ENCODE assay signal across 8 mouse cellular contexts in the genomic region with DNA sequence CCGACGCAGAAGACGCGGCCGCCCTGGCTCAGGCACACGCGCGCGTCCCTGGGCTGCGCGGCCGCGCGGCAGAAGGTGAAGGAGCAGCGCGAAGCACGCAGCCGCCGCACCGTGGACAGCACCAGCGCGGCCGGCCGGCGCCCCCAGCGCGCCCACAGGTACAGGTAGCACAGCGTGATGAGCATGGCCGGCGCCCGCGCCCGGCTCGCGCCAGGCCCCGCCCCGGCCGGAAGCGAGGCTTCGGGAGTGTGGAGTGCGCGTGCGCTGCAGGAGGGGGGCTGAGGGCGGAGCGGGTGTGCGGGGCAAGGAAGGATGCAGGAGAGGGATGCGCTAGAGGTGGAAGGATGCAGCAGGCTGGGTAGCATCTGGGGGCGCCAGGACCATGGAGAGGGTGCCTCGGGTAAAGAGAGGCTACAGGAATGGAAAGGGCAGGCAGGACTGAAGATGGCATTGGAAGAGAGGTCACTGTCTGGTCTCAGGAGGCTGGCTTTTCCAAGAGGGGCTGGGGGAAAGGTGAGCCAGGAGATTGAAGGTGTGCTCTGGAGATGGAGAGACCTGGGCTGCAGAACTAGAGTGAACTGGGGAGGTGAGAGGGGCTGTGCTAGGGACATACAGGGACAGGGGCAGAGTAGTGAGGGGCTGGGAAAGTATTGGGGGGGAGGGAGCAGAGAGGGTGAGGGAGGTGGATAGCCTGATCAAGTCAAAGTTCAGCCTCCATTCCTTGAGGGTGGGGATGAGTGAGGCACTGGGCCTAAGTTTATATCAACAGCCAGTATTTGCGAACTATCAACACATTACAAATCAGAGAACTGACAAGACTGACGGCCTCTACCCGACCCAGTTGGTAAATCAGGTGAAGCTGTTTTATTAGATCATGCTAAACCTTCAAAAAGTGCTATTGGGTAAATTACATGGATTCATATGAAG. TPM values are rescaled to one million over a fixed set of nuclear protein-coding genes. Genes with fewer than 3 reads are reported as not detected.
DNase-seq lines count a peak whose midpoint lies in the region; ATAC-seq lines count a peak whose summit lies in the region.

No protein-coding gene starts in this region.

- intact Hi-C loops in left cerebral cortex, postnatal 25 days (cut with DNase I): no loop called here

- H3K4me2 ChIP-seq in intestine, embryonic 14.5 days (ENCODE audit: low read length): peak overlapping the region; percentile 95

- peak; percentile 74 for DNase-seq in adipocyte (ENCODE audit: low spot score)
- peak; percentile 84 to 89 for DNase-seq in cerebellum, postnatal 36 days
- peak; percentile 72 for DNase-seq in gastrocnemius, postnatal 25 days
- peak; percentile 89 for DNase-seq in intestine, embryonic 14.5 days (ENCODE audit: low spot score)
- DNase-seq in left cerebral cortex, postnatal 25 days (ENCODE audit: low spot score in 2 of 2): peak; percentile 65 to 72
- peak; percentile 87 for DNase-seq in mesoderm, embryonic 11.5 days (ENCODE audit: low read depth, low spot score)
- DNase-seq in right cerebral cortex, postnatal 25 days: peak; percentile 82
- peak; percentile 67 to 83 for DNase-seq in urinary bladder, postnatal 4 days (ENCODE audit: low spot score in 2 of 2)

- H3K27me3 ChIP-seq in intestine, embryonic 14.5 days (replicated peaks; ENCODE audit: control insufficient read depth, insufficient read depth, low read length): no peaks in the 10 kb centered on the region

- H3K4me3 ChIP-seq in intestine, embryonic 14.5 days (ENCODE audit: low read depth, low read length): peak overlapping the region; percentile 75

- ATAC-seq in intestine, embryonic 14.5 days (replicated peaks; ENCODE audit: low FRiP score, low TSS enrichment, low read depth): peak; percentile 93

- no peaks in the 10 kb centered on the region for H3K9me3 ChIP-seq in intestine, embryonic 14.5 days (ENCODE audit: control insufficient read depth, low read length)

- peak overlapping the region; percentile 64 for H3K9ac ChIP-seq in intestine, embryonic 14.5 days (ENCODE audit: low read length)

- no peaks in the 10 kb centered on the region for H3K36me3 ChIP-seq in intestine, embryonic 14.5 days (ENCODE audit: control insufficient read depth, insufficient read depth, low read length)

- H3K4me1 ChIP-seq in intestine, embryonic 14.5 days (replicated peaks; ENCODE audit: control insufficient read depth, insufficient read depth, low read length): 0 out of 2 replicates have a peak, but pooled peaks cover 3% of the 10 kb centered on the region

- WGBS in intestine, embryonic 14.5 days: 6% methylated on average over 39 of the region's 52 CpGs

- H3K27ac ChIP-seq in intestine, embryonic 14.5 days (ENCODE audit: low read depth): 0 out of 2 replicates have a peak overlapping the region, but pooled peaks have one; percentile 40

RNA-seq across cellular contexts. Expression of a gene that starts 23.0 kb away (rescaled TPM):
- 1 to 10 TPM; 6.8 to 8.6 TPM for total RNA-seq in gastrocnemius, postnatal 25 days (2021)
- polyA plus RNA-seq in intestine, embryonic 14.5 days (2014; fragmentation: Nextera tagmentation; extraction: Ambion mirVana): 8.9 and 10.1 TPM in 2 replicates
- total RNA-seq in left cerebral cortex, postnatal 25 days (2021): 10 to 100 TPM; 15.7 to 16.1 TPM

RNA-seq across cellular contexts. Expression of a gene that starts 37.9 kb away (rescaled TPM):
- total RNA-seq in gastrocnemius, postnatal 25 days (2021): 1 to 10 TPM in 1 of 2 experiments, under 1 TPM in 1; 0.91 to 1.2 TPM
- polyA plus RNA-seq in intestine, embryonic 14.5 days (2014; fragmentation: Nextera tagmentation; extraction: Ambion mirVana): 4.4 and 5.0 TPM in 2 replicates
- not detected for total RNA-seq in left cerebral cortex, postnatal 25 days (2021)

Comparison
In these comparisons a context has a peak if more than half of its experiments do, and no peak if none do; other contexts are left out.
1. Peak in every context shown above with its lines: DNase-seq, ATAC-seq, H3K4me3 ChIP-seq and H3K27ac ChIP-seq.